Mouse (Mus musculus) CH12.LX (cell line): ENCODE data around the gene Krtcap3. TPM values are rescaled to one million over a fixed set of nuclear protein-coding genes. Genes with fewer than 3 reads are reported as not detected.

Experiments used
- DNase-seq: peaks from one replicate; pipeline ENCODE4 v3.0.0-alpha.2; 2013; ENCODE audit errors: extremely low read depth
- H3K27ac ChIP-seq: 2 replicates; pipeline ENCODE4 v1.5.1; 2012; ENCODE audit warnings: low read depth, mild to moderate bottlenecking, control low read depth, moderate library complexity; ENCODE audit not compliant: insufficient read depth
- H3K27me3 ChIP-seq: replicated peaks from 2 replicates; pipeline ENCODE3; 2012; ENCODE audit warnings: inconsistent platforms
- H3K36me3 ChIP-seq, 2 experiments: replicated peaks in 1 of 2; 2 replicates each; pipeline versions ENCODE3 to v1.6.1; 2012; ENCODE audit warnings: inconsistent platforms in 1 of 2, low read length in 1 of 2, mild to moderate bottlenecking in 1 of 2, mixed read lengths in 1 of 2, moderate library complexity in 1 of 2; ENCODE audit not compliant: control insufficient read depth in 1 of 2, insufficient read depth in 1 of 2
- H3K4me1 ChIP-seq, 2 experiments: 2 replicates each; pipeline ENCODE4 v1.6.1; 2012; ENCODE audit warnings: inconsistent platforms in 1 of 2, moderate library complexity in 1 of 2; ENCODE audit not compliant: insufficient read depth in 2 of 2, control insufficient read depth in 1 of 2
- H3K4me2 ChIP-seq: 2 replicates; pipeline ENCODE4 v1.6.1; 2012; ENCODE audit warnings: low read depth, mild to moderate bottlenecking, control low read depth; ENCODE audit not compliant: poor library complexity, insufficient read depth, severe bottlenecking
- H3K4me3 ChIP-seq, 3 experiments: fragments of 150-350 bp in 1 of 3; sonication (generic) in 1 of 3; replicated peaks in 1 of 3; 2 replicates each; pipeline versions ENCODE3 to v1.5.1; 2011 to 2012; ENCODE audit warnings: low read depth in 2 of 3, low read length in 2 of 3, mild to moderate bottlenecking in 2 of 3, moderate library complexity in 2 of 3, control low read depth in 1 of 3, improper control_type of control experiment in 1 of 3, inconsistent platforms in 1 of 3, mixed read lengths in 1 of 3; ENCODE audit not compliant: poor library complexity in 1 of 3
- H3K79me2 ChIP-seq: replicated peaks from 2 replicates; pipeline ENCODE4 v1.6.1; 2012; ENCODE audit warnings: mild to moderate bottlenecking, moderate library complexity; ENCODE audit not compliant: control insufficient read depth, poor library complexity, insufficient read depth, severe bottlenecking; ENCODE audit errors: extremely low read depth
- H3K9ac ChIP-seq: 2 replicates; pipeline ENCODE4 v1.6.1; 2012; ENCODE audit warnings: low read depth, mild to moderate bottlenecking, control low read depth, moderate library complexity; ENCODE audit not compliant: insufficient read depth
- H3K9me3 ChIP-seq: replicated peaks from 2 replicates; pipeline ENCODE3; 2012; ENCODE audit warnings: low read length, inconsistent platforms, mixed read lengths
- E2F4 ChIP-seq: IDR thresholded peaks from 2 replicates; pipeline ENCODE4 v1.6.1; 2011; ENCODE audit warnings: low read depth, low read length, improper control_type of control experiment; ENCODE audit not compliant: insufficient replicate concordance
- ELF1 ChIP-seq: IDR thresholded peaks from 2 replicates; pipeline ENCODE4 v1.6.1; 2014; ENCODE audit warnings: low read depth, mild to moderate bottlenecking, inconsistent platforms, low read length, improper control_type of control experiment
- ETS1 ChIP-seq: conservative IDR thresholded peaks from 2 replicates; pipeline ENCODE4 v1.6.1; 2012; ENCODE audit warnings: low read depth, mild to moderate bottlenecking, inconsistent platforms, low read length, improper control_type of control experiment, moderate library complexity
- GABPA ChIP-seq: IDR thresholded peaks from 2 replicates; pipeline ENCODE4 v1.6.1; 2012; ENCODE audit warnings: low read depth, low read length, improper control_type of control experiment, inconsistent platforms; ENCODE audit not compliant: insufficient replicate concordance
- HCFC1 ChIP-seq: IDR thresholded peaks from 2 replicates; pipeline ENCODE4 v1.6.1; 2012; ENCODE audit warnings: low read depth, mild to moderate bottlenecking, inconsistent platforms, low read length, improper control_type of control experiment
- KAT2A ChIP-seq: IDR thresholded peaks from 2 replicates; pipeline ENCODE4 v1.6.1; 2012; ENCODE audit warnings: low read length, improper control_type of control experiment, inconsistent platforms; ENCODE audit not compliant: insufficient replicate concordance
- MAFK ChIP-seq: IDR thresholded peaks from 2 replicates; pipeline ENCODE4 v1.6.1; 2011; ENCODE audit warnings: low read length, improper control_type of control experiment; ENCODE audit not compliant: insufficient replicate concordance
- MEF2A ChIP-seq: IDR thresholded peaks from 2 replicates; pipeline ENCODE4 v1.6.1; 2014; ENCODE audit warnings: low read depth, mild to moderate bottlenecking, inconsistent platforms, low read length, improper control_type of control experiment, borderline replicate concordance
- MXI1 ChIP-seq: IDR thresholded peaks from 2 replicates; pipeline ENCODE4 v1.6.1; 2011; ENCODE audit warnings: mild to moderate bottlenecking, low read depth, low read length, improper control_type of control experiment
- NELFE ChIP-seq: IDR thresholded peaks from 2 replicates; pipeline ENCODE4 v1.6.1; 2011; ENCODE audit warnings: low read depth, low read length, improper control_type of control experiment
- NRF1 ChIP-seq: IDR thresholded peaks from 2 replicates; pipeline ENCODE4 v1.6.1; 2014; ENCODE audit warnings: low read depth, mild to moderate bottlenecking, inconsistent platforms, low read length, improper control_type of control experiment, moderate library complexity
- POLR2AphosphoS2 ChIP-seq: IDR thresholded peaks from 2 replicates; pipeline ENCODE4 v1.6.1; 2011; ENCODE audit warnings: low read depth, low read length, improper control_type of control experiment
- RCOR1 ChIP-seq: conservative IDR thresholded peaks from 2 replicates; pipeline ENCODE4 v1.6.1; 2012; ENCODE audit warnings: low read depth, mild to moderate bottlenecking, inconsistent platforms, low read length, improper control_type of control experiment
- SMC3 ChIP-seq: IDR thresholded peaks from 2 replicates; pipeline ENCODE4 v1.6.1; 2011; ENCODE audit warnings: low read depth, low read length, improper control_type of control experiment
- TBP ChIP-seq: conservative IDR thresholded peaks from 2 replicates; pipeline ENCODE4 v1.6.1; 2011; ENCODE audit warnings: low read depth, low read length, improper control_type of control experiment
- USF1 ChIP-seq: IDR thresholded peaks from 2 replicates; pipeline ENCODE4 v1.6.1; 2014; ENCODE audit warnings: low read depth, mild to moderate bottlenecking, inconsistent platforms, low read length, improper control_type of control experiment
- USF2 ChIP-seq: conservative IDR thresholded peaks from 2 replicates; pipeline ENCODE4 v1.6.1; 2011; ENCODE audit warnings: low read depth, low read length, improper control_type of control experiment
- ZKSCAN1 ChIP-seq: IDR thresholded peaks from 2 replicates; pipeline ENCODE4 v1.6.1; 2012; ENCODE audit warnings: low read depth, inconsistent platforms, low read length, improper control_type of control experiment, borderline replicate concordance
- ZMIZ1 ChIP-seq: IDR thresholded peaks from 2 replicates; pipeline ENCODE4 v1.6.1; 2012; ENCODE audit warnings: low read depth, mild to moderate bottlenecking, inconsistent platforms, low read length, improper control_type of control experiment
- ZNF384 ChIP-seq: IDR thresholded peaks from 2 replicates; pipeline ENCODE4 v1.6.1; 2012; ENCODE audit warnings: low read depth, low read length, improper control_type of control experiment, inconsistent platforms
- dilution Hi-C: fragments of 300-500 bp; cut with MboI; formaldehyde crosslinking; loops from 2 replicates; pipeline ENCODE4 v1.14.3; 2020; ENCODE audit warnings: low sequenced_read_pairs; ENCODE audit not compliant: extremely low pct_unique_long_range_greater_than_20kb, extremely low pct_ligation_motif_present
- in situ Hi-C: fragments of 300-500 bp; cut with MboI; formaldehyde crosslinking; loops from 3 replicates; pipeline ENCODE4 v1.14.3; 2019; ENCODE audit warnings: low sequenced_read_pairs, low pct_ligation_motif_present, low pct_unique_long_range_greater_than_20kb, mixed read lengths
- polyA plus RNA-seq: library from polyadenylated mRNA; unstranded; fragments of >175 nt; gene quantifications from 2 replicates; pipeline ENCODE4 v1.2.1, GENCODE M21; 2012; ENCODE audit warnings: low read depth; ENCODE audit not compliant: insufficient read length
- total RNA-seq, 2 experiments: library from RNA; depleted of rRNA; stranded (reverse); fragments of 300-350 nt in 1 of 2; fragments of >200 nt in 1 of 2; gene quantifications; 2 replicates each; pipeline ENCODE4 v1.2.3; 2012 to 2014

Gene Krtcap3
- total and polyA plus RNA-seq, 3 experiments = 8.6 to 14.1 (median 9.8) TPM

DNA sequence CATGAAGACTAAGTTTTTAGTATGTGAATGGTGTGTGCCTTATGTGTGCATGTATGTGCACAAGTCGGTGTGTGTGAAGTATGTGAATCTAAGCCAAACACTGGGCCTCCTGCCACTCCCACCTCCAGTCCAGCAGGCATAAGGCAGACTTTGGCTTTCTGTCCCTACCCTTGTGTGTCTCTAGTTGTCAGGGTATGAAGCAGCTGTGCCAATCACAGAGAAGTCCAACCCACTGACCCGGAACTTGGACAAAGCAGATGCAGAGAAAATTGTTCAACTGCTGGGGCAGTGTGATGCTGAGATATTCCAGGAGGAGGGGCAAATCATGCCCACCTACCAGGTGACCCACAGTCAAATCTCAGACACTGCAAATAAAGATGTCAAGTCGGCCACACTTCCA lies 46.5 kb downstream of the Krtcap3 start:
- no peak overlapping the region for H3K27ac ChIP-seq
- peaks cover 76% of the 10 kb centered on the region for H3K27me3 ChIP-seq
- H3K36me3 ChIP-seq = no peaks in the 10 kb centered on the region
- dilution Hi-C loops = no loop called here
- no peaks in the 10 kb centered on the region for H3K79me2 ChIP-seq
- TF ChIP-seq ZNF384 (no peak), ETS1 (no peak), MXI1 (no peak), ZKSCAN1 (no peak), ELF1 (no peak), ZMIZ1 (no peak), USF2 (no peak), TBP (no peak), MEF2A (no peak), MAFK (no peak)
- no peak overlapping the region for H3K4me3 ChIP-seq
- in situ Hi-C loops = no loop called here
- H3K4me1 ChIP-seq = peaks cover 2 to 3% of the 10 kb centered on the region in 2 experiments; a peak in 3 of 4 replicates
- H3K9me3 ChIP-seq = no peaks in the 10 kb centered on the region
- no peak overlapping the region for H3K4me2 ChIP-seq
- H3K9ac ChIP-seq = no peak overlapping the region
- DNase-seq = no peak

DNA sequence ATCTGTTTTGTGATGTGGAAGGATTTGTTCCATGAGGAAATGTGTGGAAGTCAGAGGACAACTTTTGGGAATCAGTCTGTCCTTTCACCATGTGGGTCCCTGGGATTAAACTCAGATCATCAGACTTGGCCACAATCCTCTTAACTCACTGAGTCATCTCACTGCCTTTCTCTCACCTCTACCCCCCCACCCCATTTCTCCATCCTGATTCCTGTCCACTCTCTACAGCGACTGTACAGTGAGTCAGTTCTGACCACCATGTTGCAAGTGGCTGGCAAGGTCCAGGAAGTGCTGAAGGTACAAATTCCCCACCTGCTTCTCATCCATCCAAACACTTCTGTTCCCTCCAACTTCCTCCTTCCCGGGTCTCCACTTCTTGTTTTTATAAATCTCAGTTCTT lies 47.0 kb downstream of the Krtcap3 start:
- Histone ChIP-seq H3K36me3 (no peaks in the 10 kb centered on the region), H3K4me3 (no peak overlapping the region), H3K27ac (no peak overlapping the region), H3K4me1 (peaks cover 2 to 3% of the 10 kb centered on the region in 2 experiments; a peak in 3 of 4 replicates), H3K27me3 (peaks cover 73% of the 10 kb centered on the region), H3K9ac (no peak overlapping the region), H3K9me3 (no peaks in the 10 kb centered on the region), H3K79me2 (no peaks in the 10 kb centered on the region), H3K4me2 (no peak overlapping the region)
- in situ Hi-C loops (no loop called here), dilution Hi-C loops (no loop called here)
- DNase-seq = no peak
- no peak for TF ChIP-seq ZNF384
- no peak for TF ChIP-seq POLR2AphosphoS2
- TF ChIP-seq NRF1 = no peak
- TF ChIP-seq KAT2A = no peak
- no peak for TF ChIP-seq GABPA
- TF ChIP-seq RCOR1 = no peak
- no peak for TF ChIP-seq NELFE
- no peak for TF ChIP-seq USF1
- no peak for TF ChIP-seq ETS1
- TF ChIP-seq MEF2A = no peak
- no peak for TF ChIP-seq SMC3
- TF ChIP-seq HCFC1 = no peak
- TF ChIP-seq ZMIZ1 = no peak
- no peak for TF ChIP-seq E2F4
